ENCODE assay signal across 14 mouse cellular contexts in the genomic region with DNA sequence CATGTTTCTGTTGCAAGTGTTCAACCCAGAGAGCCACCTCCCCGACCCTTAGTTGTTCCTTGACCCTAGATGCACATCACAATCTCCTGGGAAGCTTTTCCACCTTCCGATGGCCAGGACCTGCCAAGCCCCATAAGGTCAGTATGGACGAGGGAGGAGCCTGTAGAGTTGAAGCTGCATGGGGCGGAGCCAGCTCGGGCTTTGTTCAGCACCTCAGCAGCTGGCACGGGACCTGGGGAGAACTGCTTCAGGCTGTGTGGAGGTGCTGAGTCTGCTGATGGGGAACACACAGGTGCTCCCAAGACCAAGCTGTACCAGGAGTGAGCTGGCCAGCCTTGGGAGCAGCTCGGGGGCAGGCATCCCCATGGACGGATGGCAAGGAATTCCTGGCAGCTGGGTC.
"Had no signal": no experiment of that assay in that cellular context is flagged by ENCODE, and none has a peak within 500 bp of the region (broad histone marks: within the 10 kb centered on the region; RNA-seq: fewer than 3 reads in every experiment).

No protein-coding gene starts in this region.

- H3K9me3 ChIP-seq: limb, embryonic 13.5 days; midbrain, embryonic 13.5 days; neural tube, embryonic 12.5 days; stomach, embryonic 15.5 days had no signal

- DNase-seq: kidney, adult 11 months; kidney, postnatal 25 days; left cerebral cortex, postnatal 4 days; lung, adult 18-20 months; right cerebral cortex, postnatal 4 days; spleen, adult 18-20 months; thymus, postnatal 4 days had no signal

- H3K4me3 ChIP-seq: layer of hippocampus, adult 2 months; limb, embryonic 13.5 days; midbrain, embryonic 13.5 days; myocyte; neural tube, embryonic 12.5 days; stomach, embryonic 15.5 days had no signal

- ATAC-seq: midbrain, embryonic 13.5 days had no signal

- H3K27me3 ChIP-seq: limb, embryonic 13.5 days; midbrain, embryonic 13.5 days; neural tube, embryonic 12.5 days; stomach, embryonic 15.5 days had no signal

- H3K36me3 ChIP-seq: midbrain, embryonic 13.5 days; neural tube, embryonic 12.5 days; stomach, embryonic 15.5 days had no signal

- H3K27ac ChIP-seq: layer of hippocampus, adult 2 months; limb, embryonic 13.5 days; liver, embryonic 14.5 days; midbrain, embryonic 13.5 days; neural tube, embryonic 12.5 days; stomach, embryonic 15.5 days had no signal

- H3K4me2 ChIP-seq: limb, embryonic 13.5 days; midbrain, embryonic 13.5 days; neural tube, embryonic 12.5 days; stomach, embryonic 15.5 days had no signal

- H3K9ac ChIP-seq: limb, embryonic 13.5 days; liver, embryonic 14.5 days; midbrain, embryonic 13.5 days; neural tube, embryonic 12.5 days; stomach, embryonic 15.5 days had no signal
